Mouse (Mus musculus) CH12.LX (cell line): ENCODE results near the gene Ufd1.

Experiments
- CTCF ChIP-seq, 2 experiments: IDR thresholded peaks in 1 of 2; conservative IDR thresholded peaks in 1 of 2; 2 replicates each; pipeline ENCODE4 v1.5.1; 2011 to 2012; ENCODE audit warnings: low read depth in 2 of 2, low read length in 2 of 2, improper control_type of control experiment in 1 of 2, inconsistent platforms in 1 of 2, mild to moderate bottlenecking in 1 of 2, moderate library complexity in 1 of 2
- E2F4 ChIP-seq: IDR thresholded peaks from 2 replicates; pipeline ENCODE4 v1.6.1; 2011; ENCODE audit warnings: low read depth, low read length, improper control_type of control experiment; ENCODE audit not compliant: insufficient replicate concordance
- EP300 ChIP-seq: IDR thresholded peaks from 2 replicates; pipeline ENCODE4 v1.6.1; 2011; ENCODE audit warnings: low read length, improper control_type of control experiment
- RCOR1 ChIP-seq: conservative IDR thresholded peaks from 2 replicates; pipeline ENCODE4 v1.6.1; 2012; ENCODE audit warnings: low read depth, mild to moderate bottlenecking, inconsistent platforms, low read length, improper control_type of control experiment
- TCF12 ChIP-seq: IDR thresholded peaks from 2 replicates; pipeline ENCODE4 v1.6.1; 2014; ENCODE audit warnings: low read depth, mild to moderate bottlenecking, inconsistent platforms, low read length, improper control_type of control experiment
- ZNF384 ChIP-seq: IDR thresholded peaks from 2 replicates; pipeline ENCODE4 v1.6.1; 2012; ENCODE audit warnings: low read depth, low read length, improper control_type of control experiment, inconsistent platforms

DNA sequence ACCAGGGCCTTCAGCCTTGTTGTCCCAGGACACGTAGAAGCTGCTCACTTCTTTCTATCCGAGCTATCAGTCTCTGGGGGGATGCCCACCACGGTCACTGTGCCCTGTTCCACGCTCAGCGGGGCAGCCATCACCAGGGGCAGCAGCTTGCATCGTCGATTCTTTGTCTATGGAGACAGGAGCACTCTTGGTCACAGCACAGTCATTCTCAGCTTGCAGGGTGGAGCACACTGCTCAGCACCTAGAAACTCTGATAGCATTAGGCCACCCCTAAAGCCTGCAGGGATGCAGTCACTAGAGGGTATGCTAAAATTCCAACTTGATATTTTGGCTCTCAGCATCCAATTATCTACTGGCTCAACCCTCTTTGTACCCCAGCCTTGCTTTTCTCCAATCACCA lies 26.6 kb upstream of the Ufd1 start:
- TF ChIP-seq CTCF (conservative IDR thresholded peaks at IDR 0.05 in 1 of 2, IDR thresholded peaks at IDR 0.05 in 1 of 2; ENCODE audit: low read depth in 2 of 2, low read length in 2 of 2) (no peak), ZNF384 (no peak), E2F4 (no peak), EP300 (no peak), RCOR1 (no peak), TCF12 (no peak)
